Mouse (Mus musculus) spleen, embryonic (tissue): Measurements from ENCODE around the gene Smchd1.

Experiments
- CTCF ChIA-PET: fragments of 350-600 bp; sonication (Branson Sonifier 250); formaldehyde crosslinking; loops from one replicate; lab custom pipeline; 2022; lab: Charles Lee

The Smchd1 gene

DNA sequence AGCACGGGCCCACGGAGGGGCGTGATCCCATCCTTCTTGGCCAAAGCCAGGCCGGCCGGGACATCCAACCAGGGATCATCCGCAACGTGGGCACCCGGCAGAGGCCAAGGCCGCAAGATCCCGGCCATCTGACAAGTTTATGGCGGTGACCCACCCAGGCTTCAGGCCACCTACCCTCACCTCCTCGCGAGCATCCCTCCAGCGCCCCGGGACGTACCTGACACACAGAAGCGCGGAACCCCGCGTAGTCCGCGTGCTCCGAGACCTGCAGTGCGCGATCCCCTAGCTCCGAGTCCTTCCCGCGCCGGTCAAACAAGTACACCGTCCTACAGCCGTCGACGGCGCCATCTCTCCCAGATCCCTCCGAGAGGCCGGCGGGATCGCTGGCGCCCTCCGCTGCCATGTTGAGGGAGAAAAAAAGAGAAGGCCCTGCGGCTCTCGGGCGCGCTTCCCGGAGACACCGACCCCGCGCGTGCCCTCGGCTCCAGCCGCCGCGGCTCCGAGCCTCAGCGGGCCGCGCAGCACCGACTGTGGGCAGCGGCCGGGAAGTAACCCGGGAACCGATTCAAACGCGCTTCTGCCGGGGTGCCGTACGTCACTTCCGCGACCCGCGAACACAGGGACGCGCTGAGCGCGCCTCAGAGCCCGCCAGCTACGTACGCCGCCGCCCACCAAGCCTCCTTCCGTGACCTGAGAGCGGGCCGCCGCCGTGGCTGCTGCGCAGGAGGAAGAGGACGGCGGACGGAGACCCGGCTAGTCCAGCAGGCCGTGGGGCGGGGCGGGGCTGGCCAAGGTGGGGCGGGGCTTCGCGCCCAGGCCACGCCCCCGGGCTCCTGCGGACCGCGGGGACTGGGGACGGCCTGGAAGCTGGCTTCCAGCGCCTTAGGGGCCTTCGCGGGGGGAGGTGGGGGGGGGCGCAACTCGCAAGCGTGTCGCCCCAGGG is at the start of gene Smchd1:
Gene Smchd1 (minus strand): TSS at position 582 of the 943 bp plus-strand sequence.
- CTCF ChIA-PET: interaction anchor here (1.1 to 1.5 kb wide), 2 partner anchors 52 kb away, joined by 3 to 4 read pairs; partner anchors contain the start of gene Ndc80

DNA sequence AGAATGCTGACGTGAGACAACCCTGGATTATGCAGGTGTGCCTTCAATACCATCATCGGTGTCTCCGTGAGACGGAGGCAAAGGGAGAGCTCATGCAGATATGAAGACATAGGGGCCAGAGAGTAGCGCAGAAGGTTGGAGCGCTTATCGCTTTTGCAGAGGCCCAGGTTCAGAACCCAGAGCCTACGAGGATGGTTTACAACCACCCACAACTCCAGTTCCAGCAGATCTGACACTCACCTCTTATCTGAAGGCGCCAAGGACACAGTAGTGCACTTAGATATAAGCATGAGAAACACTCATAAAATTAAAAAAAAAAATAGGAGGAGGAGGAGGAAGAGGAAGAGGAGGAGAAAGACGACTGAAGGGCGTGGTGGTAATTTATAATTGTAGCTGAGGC is 35.2 kb upstream of the Smchd1 start:
- CTCF ChIA-PET: no interaction called here

DNA sequence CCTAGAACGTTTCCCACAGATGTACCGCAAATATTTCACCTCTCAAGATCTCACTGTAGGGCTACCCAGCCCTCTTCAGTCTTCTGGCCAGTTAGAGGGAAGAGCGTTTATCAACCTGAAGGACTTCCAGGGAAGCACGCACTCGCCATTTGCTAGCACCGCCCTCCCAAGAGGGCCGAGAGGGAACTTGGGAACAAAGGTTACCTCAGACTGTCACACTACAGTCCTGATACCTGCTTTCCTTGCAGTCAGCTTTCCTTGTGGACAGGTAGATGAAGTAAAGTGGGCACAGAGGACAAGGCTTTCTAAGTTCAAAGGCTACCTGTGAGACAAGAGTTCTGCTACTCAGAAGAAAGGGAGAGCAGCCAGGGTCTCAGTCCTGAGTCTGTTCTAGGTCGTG is 31.7 kb upstream of the Smchd1 start:
- CTCF ChIA-PET: no interaction called here

DNA sequence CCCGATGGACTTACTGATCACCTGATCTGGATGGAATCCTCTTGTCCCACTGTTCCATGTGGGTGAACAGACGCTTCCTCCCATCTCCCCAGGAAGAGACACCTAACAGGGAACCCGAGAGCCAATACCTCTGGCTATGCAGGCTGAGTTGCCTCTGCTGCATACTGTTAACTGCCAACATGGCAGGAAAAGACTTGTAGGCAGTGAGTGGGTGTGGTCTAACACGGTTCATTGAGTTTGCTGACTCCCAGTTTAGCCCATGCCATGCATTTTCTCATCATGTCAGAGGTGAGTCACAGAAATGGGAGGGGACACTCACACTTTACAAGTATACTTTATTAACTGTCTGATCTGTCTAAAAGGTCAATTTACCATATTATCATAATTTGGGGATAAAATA is 20.6 kb upstream of the Smchd1 start:
- CTCF ChIA-PET: interaction anchor here (0.6 kb wide), 1 partner anchor 32 kb away, joined by 3 read pairs; no protein-coding TSS in a partner anchor

DNA sequence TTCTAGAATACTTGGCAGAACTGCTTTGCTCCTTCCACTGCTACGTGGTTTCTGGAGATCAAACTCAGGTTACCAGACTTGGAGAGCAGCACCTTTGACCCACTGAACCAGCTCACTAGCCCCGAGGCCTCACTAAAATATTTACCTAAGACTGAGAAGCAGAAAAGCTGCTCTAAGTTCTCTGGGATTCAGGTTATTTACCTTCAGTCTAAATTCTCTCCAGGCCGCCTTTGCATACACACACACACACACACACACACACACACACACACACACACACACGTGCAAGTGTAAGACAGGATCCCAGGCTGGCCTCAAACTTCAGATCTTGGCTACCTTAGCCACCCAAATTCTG is 16.2 kb upstream of the Smchd1 start:
- CTCF ChIA-PET: no interaction called here

DNA sequence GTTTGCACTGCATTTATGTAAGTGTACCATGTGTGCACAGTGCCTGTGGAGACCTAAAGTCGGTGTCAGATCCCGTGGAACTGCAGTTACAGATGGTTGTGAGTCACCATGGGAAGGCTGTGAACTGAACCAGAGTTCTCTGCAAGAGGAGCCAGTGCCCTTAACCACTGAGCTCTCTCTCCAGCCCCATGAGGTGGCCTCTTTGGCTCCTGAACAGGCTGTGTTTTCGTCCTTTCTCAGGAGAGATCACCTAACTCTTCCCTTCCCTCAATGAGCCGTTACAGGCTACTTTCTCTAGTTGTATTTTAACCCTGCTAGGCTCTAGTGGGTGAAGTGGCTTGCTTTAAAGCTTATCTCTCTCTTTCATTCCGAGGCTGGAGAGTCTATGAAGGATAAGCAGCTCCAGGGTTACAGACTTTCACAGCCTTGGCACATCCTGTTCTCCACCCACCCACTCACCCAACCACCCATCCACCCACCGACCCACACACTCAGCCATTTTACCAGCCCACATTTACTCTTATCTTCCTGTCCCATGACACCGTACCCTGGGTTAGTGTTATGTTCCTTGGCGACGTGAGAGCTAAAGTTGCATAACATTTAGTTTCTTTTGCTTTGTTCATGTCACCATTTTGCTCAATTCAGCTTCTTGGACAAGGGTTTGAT is 15.7 kb upstream of the Smchd1 start:
- CTCF ChIA-PET: interaction anchor here (0.6 kb wide), 1 partner anchor 90 kb away, joined by 12 read pairs; no protein-coding TSS in a partner anchor

DNA sequence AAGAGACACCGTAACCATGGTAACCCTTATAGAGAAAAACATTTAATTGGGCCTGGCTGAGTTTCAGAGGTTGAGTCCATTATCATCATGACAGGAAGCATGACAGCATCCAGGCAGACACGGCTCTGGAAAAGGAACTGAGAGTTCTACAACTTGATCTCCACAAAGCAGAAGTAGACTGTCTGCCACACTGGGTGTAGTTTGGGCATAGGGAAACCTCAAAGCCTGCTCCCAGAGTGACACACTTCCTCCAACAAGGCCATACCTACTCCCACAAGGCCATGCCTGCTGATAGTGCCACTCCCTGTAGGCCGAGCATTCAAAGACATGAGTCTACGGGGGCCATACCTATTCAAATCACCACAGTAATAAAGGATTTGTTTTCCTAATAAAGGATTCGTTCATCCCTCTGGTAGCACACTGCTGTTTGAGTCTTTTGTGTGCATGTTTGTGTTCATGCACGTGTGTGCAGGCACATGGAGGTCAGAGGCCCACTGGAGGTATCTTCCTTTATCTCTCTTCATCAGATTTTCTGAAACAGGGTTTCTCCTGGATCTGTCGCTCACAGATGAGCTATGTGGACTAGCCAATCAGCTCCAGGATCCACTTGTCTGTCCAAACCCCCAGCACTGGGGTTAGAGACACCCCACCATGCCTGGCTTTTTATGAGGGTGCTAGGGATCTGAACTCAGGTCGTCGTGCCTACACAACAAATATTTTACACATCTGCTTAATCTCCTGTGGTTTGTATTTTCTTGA is 14.7 kb upstream of the Smchd1 start:
- CTCF ChIA-PET: no interaction called here

DNA sequence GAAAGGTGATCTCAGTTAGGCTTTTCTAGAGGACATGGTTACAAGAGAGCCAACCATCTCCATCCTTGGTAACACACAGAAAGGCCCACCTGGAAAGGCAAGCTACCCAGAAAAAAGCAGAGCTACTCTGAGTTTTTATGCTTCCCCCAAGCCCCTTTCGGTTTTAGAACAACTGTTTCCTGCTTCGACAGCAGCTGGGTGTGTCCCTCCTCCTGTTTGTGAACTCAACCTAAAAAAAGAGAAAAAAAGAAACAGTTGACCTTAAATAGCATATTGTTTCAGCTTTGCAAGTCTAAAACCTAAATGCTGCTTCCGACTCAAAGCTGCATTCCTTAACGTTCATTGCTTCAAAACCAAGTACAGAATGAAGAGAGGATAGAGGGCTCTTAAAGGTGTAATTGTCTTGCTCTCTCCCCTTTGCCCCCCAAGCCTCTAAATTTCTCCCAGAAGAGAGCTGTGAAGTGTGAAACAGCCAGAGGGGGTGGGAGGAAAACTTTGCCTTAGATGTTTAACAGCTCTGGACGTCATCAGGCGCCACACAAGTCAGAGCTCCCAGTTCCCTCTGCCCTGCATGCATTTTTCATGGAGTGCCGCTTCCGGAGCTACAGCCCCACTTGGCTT is 11.2 kb upstream of the Smchd1 start:
- CTCF ChIA-PET: interaction anchor here (0.5 to 1.5 kb wide), 5 partner anchors 9 to 42 kb away, joined by 3 to 9 read pairs (median 3); no protein-coding TSS in a partner anchor

DNA sequence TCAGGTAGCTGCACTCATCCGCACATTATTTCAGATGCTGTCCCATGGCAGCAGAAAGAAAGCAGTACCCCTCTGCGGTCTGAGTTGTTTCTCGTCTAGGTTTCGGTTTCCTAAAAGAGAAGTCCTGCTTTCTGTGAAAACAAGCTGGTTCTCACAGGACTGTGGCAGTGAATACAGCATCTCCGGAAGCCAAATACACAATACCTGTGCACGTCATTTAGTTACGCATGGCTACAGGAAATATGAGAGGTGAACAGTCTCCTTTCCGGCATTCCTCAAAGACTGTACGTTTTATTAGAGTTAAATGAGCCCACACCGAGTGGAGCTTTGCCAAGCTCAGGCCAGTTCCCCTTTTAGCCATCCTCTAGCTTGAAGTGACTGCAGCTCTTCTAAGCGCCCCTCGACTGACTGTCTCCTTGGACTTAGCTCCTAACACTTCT is 10.7 kb upstream of the Smchd1 start:
- CTCF ChIA-PET: interaction anchor here (0.9 to 1.5 kb wide), 3 partner anchors 9 to 43 kb away, joined by 3 to 9 read pairs (median 3); no protein-coding TSS in a partner anchor

DNA sequence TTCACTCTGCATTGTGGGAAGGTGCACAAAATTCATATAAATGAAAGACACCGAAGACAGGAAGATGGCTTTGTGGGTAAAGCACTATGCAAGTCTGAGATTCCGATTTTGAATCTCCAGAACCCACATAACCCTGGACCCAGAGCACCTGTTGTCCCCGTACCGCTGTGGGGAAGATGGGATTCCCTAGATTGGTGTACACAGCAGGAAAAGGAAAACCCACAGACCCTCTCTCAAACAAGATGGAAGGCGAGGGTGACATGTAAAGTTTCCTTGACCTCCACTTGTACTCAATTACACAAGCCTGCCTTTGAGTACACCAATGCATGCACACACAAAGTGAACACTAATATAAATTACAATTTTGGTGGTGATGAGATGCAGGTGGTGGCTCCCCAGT is 9.6 kb upstream of the Smchd1 start:
- CTCF ChIA-PET: interaction anchor here (0.5 kb wide), 1 partner anchor 48 kb away, joined by 5 read pairs; no protein-coding TSS in a partner anchor

DNA sequence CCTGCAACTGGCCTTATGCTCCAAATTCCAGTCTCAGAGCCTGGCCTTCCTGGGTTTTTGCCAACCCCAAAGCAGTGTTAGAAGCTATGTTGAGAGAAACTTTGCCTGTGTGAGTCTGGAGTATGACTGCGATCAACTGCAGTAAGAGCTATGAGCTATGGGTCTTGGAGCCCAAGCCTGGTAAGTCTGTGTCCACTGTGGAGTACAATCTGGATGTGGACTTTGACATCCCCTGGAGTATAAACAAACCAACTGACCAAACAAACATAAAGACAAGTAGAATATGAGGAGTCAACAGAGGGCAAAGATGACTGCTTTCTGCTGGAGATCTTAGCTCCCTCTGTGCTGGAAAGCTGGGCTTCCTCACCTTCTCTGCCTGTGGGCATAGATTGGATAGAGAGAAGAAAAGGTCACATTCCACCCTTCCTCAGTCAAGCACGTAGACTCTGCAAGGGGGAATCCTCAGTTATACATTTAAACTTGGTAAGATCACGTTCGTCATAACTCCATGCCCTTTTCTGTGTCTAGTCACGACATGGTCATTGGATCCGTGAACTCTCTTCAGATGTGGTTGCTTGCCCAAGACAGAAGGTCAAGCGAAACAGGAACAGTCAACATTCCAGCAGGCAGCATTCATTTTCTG is 8.4 kb upstream of the Smchd1 start:
- CTCF ChIA-PET: no interaction called here

DNA sequence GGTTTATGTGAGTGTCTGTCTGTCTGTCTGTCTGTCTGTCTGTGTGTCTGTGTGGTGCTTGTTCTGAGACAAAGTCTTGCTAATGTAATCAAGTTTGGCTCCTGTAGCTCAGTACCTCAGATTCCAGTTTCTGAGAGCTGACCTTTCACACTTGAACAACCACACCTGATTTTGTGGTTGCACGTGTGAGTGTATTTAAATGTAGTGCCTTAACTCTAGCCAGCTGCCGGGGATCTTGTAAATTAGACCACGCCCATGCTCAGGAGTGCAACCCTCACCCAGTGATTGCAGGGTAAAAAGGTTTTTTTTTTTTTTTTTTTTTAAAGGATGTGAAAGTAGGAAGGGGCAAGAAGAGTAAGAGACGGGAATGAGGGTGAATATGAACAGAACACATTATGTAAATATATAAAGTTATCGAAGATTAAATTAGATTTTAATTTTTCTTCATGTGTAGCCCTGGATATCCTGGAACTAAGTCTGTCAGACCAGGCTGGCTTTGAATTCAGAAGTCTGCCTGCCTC is 4.3 kb upstream of the Smchd1 start:
- CTCF ChIA-PET: no interaction called here

DNA sequence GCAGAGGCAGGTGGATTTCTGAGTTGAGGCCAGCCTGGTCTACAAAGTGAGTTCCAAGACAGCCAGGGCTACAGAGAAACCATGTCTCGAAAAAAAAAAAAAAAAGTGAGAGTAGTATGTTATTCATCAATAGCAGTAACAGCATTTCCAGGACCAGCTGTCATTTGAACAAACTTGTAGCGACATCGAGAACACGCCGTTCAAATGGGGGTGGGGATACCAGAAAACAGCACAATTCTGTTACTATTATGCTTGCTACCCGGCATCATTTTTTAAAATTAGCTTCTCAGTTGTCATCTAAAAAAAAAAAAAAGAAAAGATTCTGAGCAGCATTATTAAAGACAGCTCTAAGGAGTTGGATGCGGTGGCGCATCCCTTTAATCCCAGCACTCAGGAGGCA is 2.3 kb upstream of the Smchd1 start:
- CTCF ChIA-PET: interaction anchor here (0.6 to 1.5 kb wide), 4 partner anchors 9 to 306 kb away, joined by 3 to 9 read pairs (median 5); no protein-coding TSS in a partner anchor

DNA sequence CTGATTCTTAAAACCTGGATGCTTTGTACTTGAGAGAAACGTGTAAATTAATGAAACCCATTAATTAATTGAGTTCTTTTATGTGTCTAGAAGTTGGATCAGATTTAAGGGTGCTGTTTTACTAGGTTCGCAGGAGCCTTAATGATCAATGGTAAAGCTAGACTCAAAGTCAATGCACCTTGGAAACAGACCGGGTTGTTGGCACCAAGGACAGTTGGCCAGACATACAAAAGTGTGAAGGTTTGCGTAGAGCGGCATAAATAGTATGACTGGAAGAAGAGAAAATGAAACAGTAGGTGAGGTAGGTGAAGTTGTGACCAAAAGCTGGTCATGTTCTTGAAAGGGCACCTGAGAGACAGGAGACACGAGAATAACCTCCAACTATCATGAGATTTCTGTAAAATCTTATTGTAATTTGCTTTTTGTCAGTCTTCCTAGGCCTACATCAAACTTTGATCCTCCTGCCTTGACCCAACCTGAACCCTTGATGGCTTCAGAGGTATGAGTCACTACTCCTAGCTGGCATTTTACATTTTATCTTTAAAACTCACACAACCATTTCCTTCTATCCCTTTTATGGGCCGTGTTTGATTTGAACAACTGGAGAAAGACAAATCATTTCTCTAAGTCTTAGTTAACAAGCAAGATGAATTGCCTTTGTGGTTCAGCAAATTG is 1.3 kb upstream of the Smchd1 start:
- CTCF ChIA-PET: interaction anchor here (0.7 to 1.5 kb wide), 3 partner anchors 10 to 166 kb away, joined by 3 to 9 read pairs (median 5); partner anchors contain the start of gene Ndc80

DNA sequence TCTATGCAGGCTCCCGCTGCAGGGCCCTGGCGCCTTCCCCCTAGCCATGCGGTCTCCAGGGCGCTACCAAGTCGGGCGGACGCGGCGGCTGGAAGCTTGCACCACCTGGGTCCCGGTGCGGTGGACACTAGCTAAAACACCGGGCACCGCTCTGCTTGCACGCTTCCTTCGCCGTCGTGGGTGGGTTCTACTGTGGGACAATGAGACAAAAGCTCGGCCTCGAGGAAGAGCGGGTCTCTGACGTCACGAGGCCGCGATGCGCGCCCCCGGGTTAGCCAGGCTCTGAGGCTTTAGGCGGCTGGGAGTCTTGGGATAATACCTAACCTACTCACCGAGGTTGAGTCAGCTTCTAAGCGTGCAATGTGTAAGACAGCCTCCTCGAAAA is 554 bp upstream of the Smchd1 start:
- CTCF ChIA-PET: interaction anchor here (1.1 kb wide), 1 partner anchor 51 kb away, joined by 3 read pairs; the partner anchor contains the start of gene Ndc80

DNA sequence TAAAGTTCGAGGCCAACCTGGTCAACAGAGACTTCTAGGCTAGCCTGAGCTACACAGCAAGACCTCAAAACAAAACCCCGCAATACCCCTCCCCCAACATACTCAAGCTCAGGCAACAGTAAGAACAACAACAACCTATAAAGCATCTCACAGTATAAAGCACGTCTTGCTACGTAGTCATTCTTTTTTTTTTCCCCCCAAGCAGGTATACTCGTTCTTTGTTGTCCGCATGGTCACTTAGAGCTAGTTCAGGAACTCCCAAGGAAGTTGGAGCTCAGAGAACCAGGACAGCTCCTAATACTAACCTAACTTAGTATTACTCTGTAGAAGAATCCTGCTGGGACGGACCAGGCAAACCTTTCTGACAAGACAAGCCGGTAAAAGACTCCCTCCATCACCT is 1.0 kb downstream of the Smchd1 start:
- CTCF ChIA-PET: interaction anchor here (1.3 to 1.5 kb wide), 2 partner anchors 12 to 53 kb away, joined by 3 to 4 read pairs; partner anchors contain the start of gene Ndc80

DNA sequence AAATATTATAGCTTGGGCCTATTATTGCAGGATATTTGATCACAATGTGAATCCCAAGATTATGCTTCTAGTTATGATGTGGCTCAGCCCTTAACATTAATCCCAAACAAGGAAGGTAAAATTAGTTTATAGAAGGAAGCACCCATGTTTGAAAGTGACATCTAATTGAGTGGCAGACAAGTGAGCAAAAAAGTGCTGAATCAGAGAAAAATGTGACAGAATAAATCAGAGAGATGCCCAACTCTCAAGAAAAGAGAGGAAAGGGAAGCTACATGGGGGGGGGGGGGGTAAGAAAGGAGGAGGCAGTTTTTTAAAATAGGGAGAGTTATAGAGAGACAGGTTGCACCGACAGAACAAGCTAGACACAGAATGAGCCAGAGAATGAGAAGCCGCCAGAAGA is 3.9 kb downstream of the Smchd1 start:
- CTCF ChIA-PET: interaction anchor here (0.6 kb wide), 1 partner anchor 1763 kb away, joined by 6 read pairs; no protein-coding TSS in a partner anchor

DNA sequence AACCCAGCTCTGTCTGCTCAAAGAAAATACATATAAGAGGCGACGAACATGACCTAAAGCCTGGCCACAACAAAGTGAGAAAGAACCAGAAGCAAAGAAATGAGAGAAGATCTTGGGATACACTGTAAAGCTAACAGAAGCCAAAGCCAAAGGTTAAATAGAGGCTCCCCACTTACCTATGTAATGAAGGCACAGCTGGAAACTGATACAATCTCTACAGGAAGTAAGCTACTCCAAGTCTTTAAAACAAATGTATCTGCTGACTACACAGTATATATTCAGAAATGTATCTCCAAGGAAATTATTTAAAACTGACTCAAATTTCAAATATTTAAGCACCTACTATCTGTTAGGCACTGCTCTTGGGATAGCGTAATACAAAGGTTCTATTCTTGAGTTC is 14.8 kb downstream of the Smchd1 start:
- CTCF ChIA-PET: interaction anchor here (0.6 kb wide), 1 partner anchor 74 kb away, joined by 3 read pairs; no protein-coding TSS in a partner anchor

DNA sequence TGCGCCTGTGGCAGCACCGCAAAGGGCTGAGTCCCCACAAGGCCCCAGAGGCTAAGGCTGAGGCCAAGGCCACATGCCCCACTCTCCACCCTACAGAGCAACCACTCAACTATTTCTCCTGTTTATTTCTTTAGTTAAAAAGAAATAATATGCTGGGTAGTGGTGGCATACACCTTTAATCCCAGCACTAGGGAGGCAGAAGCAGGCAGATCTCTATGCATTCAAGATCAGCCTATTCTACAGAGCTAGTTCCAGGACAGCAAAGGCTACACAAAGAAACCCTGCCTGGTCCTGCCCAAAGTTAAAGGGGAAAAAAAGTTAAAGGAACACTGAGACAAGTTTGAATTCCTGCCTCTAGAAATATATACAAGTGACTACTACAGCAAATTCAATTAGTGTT is 15.3 kb downstream of the Smchd1 start, which contains the start of gene Gm4707:
Gene Gm4707 (minus strand): TSS at position 101 of the 400 bp plus-strand sequence.
- CTCF ChIA-PET: interaction anchor here (0.5 kb wide), 1 partner anchor 70 kb away, joined by 4 read pairs; no protein-coding TSS in a partner anchor
